Mouse (Mus musculus) splenic B cell, adult 2 months (primary cell): ENCODE measurements around the gene Trarg1.

Source experiments
- DNase-seq: peaks from one replicate; pipeline ENCODE4 v3.0.0-alpha.2; 2011; ENCODE audit warnings: low read depth, low spot score
- H3K27me3 ChIP-seq: 2 replicates; pipeline ENCODE4 v1.6.1; 2012; ENCODE audit warnings: mild to moderate bottlenecking, low read length, moderate library complexity, mixed read lengths; ENCODE audit not compliant: control insufficient read depth, poor library complexity, insufficient read depth, severe bottlenecking
- H3K36me3 ChIP-seq: 2 replicates; pipeline ENCODE4 v1.6.1; 2012; ENCODE audit warnings: mild to moderate bottlenecking, low read length, moderate library complexity, mixed read lengths; ENCODE audit not compliant: control insufficient read depth, poor library complexity, insufficient read depth, severe bottlenecking

The Trarg1 gene

DNA sequence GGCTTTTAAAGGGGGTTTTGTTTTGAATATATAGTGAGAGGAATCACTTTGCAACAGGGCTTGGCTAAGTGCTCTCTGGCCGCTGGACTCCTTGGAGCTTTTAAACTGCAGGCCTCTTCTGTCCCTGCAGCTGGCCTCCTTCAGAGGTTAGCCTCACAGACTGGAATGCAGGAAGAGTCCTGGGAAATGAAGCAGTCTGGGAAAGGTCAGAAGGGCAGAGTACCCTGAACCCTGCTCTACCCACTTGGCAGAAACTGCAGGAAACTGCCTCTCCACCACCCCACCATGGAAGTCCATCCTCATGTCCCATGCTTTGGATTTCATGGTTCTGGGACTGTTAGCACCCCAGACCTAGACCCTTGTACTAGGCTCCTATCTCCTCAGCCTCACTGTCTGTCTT is 29.3 kb downstream of the Trarg1 start:
- Histone ChIP-seq H3K27me3 (no peaks in the 10 kb centered on the region; the same call in 1 of the 2 replicates), H3K36me3 (no peaks in the 10 kb centered on the region)
- no peak for DNase-seq

DNA sequence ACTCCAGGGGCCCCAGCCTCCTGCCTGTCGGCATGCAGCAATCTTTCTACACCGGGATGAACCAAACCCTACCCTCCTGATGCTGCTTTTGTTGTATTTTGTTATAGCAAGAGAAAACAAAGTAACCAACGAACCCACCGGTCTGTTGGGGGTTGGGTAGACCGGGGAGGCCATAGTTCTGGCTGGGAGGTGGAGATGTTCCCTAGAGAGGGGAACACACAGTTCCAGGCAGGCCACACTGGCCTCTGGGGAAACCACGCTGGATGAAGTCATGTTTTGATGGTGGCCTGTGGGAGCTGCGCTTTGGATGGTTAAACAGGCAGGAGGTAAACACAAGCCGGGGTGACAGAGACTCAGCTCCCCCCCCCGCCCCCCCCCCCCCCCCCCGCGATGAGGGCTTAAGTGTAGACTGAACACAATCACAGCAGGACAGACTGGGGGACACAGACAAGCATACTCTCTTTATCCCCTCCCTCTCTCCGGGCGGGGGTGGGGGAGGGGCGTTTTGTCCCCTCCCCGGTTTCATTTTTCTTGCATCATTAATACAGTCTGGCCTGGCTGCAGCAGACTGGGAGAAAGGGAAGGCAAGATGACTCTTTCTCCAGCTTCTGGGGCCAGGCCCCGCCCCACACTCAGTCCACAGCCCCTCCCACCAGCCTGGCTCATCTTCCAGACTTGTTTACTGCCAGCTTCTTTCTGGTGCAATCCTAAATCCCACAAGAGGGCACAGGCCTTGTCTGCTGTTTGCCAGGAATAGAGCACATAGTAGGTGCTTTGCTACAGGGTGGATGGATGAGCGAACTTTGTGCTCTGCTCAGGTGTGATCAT is 30.2 kb downstream of the Trarg1 start:
- no peaks in the 10 kb centered on the region; the same call in 1 of the 2 replicates for H3K27me3 ChIP-seq
- no peak for DNase-seq
- no peaks in the 10 kb centered on the region for H3K36me3 ChIP-seq

DNA sequence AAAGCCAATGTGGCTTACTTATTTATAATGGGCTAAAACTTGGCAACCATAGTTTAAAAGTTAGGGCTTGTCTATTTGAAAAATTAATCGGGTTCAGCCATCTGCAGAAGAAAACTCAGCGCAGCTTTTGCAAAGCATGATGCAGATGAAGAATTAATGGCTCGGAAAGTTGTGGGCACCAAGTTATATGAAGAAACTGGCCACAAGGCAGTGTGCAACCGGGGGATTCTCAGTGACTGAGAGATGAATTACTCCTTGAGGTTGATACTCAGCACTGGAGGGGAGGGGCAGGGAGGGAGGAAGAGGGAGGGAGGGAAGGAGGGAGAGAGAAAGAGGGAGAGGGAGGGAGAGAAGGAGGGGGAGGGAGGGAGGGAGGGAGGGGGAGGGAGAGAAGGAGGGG is 37.4 kb downstream of the Trarg1 start:
- Histone ChIP-seq H3K36me3 (no peaks in the 10 kb centered on the region), H3K27me3 (no peaks in the 10 kb centered on the region)
- DNase-seq: no peak

DNA sequence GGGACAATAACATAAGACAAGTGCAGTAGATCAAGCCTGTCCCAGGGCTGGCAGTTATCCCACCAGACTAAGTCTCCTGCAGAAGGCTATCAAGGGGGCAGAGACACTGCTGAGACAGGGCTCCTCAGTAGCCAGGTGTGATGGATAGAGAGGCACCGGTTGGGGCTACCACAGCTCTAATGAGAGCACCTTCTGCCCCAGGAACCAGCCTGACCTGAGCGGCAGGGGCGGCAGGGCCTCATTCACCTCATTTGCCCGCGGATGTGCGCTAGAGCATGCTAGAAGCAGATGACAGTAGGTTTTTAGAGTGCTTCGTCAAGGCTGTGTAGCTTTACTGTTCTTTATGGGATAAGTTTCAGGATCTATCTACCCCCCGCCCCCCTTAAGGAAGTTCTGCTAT is 44.3 kb downstream of the Trarg1 start:
- peaks cover 5% of the 10 kb centered on the region; the same call in 1 of the 2 replicates for H3K36me3 ChIP-seq
- no peak for DNase-seq
- no peaks in the 10 kb centered on the region for H3K27me3 ChIP-seq

DNA sequence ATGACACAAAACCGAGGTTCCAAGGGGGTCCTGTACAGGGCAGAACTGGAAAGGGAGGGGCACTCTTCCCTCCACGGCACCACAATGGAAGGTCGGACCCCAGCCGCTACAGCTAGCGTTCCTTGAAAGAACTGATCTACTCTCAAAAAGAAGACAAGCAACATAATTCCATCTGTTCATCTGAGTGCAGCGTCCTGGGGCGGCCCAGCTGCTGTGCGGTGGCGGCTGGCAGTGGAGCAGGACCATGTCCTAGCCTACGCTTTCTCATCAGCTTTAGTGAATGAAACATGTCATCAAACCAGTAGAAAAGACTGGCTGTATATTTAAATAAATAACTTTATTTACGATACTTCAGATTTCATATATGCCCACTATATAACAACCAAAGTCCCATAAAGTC is 48.5 kb downstream of the Trarg1 start:
- H3K36me3 ChIP-seq: peaks cover 12% of the 10 kb centered on the region; the same call in 1 of the 2 replicates
- DNase-seq: no peak
- no peaks in the 10 kb centered on the region for H3K27me3 ChIP-seq

DNA sequence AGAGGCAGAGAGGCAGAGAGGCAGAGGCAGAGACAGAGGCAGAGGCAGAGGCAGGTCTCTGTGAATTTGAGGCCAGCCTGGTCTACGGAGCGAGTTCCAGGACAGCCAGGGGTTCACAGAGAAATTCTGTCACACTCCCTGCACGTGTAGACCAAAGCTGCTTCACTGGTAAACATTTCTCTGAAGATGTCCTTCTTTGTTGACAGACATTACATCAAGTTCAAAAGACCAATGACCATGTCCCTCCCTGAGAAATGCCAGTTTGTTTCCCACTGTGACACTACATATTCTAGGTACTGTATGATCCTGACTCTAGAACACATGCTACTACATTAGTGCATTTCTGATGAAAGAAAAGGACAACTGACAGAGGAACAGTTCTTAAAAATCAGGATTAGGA is 51.0 kb downstream of the Trarg1 start:
- Histone ChIP-seq H3K27me3 (no peaks in the 10 kb centered on the region), H3K36me3 (peaks cover 19% of the 10 kb centered on the region)
- DNase-seq: no peak

DNA sequence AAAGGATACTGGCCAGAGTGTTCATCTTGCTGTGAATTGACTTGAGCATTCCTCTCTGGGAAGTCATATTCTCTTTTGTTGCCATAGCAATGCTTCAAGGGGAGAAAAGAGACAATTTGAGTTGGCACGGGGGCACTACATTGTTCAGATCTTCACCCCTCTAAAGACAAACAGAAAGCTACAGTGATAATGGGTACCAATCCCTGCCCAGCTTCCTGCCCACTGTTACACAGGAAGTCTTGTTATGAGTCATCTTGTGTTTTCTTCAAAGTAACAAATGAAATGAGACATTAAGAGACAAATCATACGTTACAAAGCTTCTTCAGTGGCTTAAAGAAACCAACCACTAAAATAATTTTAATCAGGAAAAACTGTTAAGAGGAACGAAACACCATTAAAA is 55.0 kb downstream of the Trarg1 start:
- peak; percentile 26 for DNase-seq
- Histone ChIP-seq H3K27me3 (no peaks in the 10 kb centered on the region), H3K36me3 (peaks cover 9% of the 10 kb centered on the region)

DNA sequence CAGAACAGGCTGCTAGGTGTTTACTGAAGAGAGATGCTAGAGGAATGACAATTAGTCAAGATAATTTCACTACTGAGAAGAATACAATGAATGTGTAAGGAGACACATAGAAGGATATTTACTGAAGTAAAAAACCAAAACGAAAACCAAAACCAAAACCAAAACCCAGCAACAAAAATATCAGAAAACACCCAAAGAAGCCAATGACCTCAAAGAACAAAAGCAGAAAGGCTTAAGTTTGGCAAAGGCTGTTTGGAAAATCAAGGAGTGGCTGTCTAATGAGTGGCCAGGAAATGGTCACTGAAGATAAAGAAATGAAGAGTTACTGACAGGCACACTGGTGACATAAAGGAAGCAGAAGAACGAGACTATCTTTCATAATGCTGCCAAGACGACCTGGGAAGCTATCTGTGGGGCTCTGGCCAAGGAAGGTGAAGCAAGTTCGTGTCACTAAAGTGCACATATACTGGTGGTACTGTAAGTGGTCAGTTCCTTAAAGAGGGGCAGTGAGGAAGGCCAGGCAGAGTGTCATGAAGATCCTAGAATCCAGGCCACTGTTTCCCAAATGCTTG is 56.2 kb downstream of the Trarg1 start:
- H3K27me3 ChIP-seq: no peaks in the 10 kb centered on the region
- peak; percentile 4 for DNase-seq
- peaks cover 9% of the 10 kb centered on the region for H3K36me3 ChIP-seq

DNA sequence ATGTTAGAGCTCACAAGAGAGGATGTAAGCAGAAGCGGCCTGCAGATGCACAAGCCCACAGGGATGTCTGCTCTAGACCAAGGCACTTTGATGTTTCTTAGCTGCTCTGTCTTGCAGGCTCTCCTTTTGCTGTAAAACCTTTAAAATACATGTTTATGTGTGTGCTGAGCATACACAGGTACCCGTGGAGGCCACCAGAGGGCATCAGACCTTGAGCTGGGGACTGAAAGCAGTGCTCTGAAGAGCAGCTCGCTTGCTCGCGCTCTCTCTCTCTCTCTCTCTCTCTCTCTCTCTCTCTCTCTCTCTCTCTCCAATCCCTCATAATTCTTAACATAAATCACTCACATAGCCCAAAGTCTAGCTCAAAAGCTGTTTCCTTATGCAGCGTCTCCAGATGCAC is 59.5 kb downstream of the Trarg1 start:
- H3K27me3 ChIP-seq: no peaks in the 10 kb centered on the region
- peaks cover 2% of the 10 kb centered on the region for H3K36me3 ChIP-seq
- DNase-seq: peak; percentile 34

DNA sequence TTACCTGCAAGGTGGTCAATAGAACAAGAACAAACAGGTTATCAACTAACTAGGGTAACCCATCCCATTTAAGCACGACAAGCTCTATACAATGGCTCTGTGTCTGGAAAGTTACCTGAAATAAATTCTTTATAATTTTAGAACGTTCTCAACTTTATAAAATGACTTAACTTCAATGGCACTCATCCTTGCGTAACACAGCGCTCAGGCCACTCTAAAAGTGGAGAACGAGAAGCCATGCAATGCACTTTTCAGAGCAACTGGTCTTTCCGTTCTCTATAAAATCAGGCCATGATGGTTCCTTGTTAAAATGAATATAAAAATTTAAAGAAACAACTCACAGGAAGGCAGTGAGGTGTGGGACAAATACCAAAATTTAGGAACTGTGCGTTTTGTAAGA is 62.9 kb downstream of the Trarg1 start:
- H3K36me3 ChIP-seq: peaks cover 6% of the 10 kb centered on the region
- H3K27me3 ChIP-seq: no peaks in the 10 kb centered on the region

DNA sequence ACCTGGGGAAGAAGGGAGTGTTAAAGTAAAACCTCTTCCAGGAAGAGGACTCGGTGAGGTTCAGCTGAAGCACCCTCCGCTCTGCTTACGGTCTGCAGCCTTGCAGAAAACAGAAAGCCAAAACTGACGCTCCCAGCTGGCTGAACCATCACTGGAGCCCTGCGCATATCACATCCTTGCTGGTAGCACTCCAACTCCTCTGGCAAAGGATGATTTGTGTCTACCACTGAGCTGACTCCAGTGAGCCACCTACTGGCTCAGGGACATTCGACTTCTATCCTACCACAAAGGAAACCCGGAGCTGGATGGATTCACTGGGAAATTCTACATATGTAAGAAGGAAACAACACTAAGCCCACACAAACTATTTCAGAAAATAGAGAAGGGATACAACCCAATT is 64.9 kb downstream of the Trarg1 start:
- H3K27me3 ChIP-seq: no peaks in the 10 kb centered on the region
- H3K36me3 ChIP-seq: peaks cover 8% of the 10 kb centered on the region
- no peak for DNase-seq

More for the DNA sequence above, 62.9 kb downstream of the Trarg1 start:
- no peak for DNase-seq

DNA sequence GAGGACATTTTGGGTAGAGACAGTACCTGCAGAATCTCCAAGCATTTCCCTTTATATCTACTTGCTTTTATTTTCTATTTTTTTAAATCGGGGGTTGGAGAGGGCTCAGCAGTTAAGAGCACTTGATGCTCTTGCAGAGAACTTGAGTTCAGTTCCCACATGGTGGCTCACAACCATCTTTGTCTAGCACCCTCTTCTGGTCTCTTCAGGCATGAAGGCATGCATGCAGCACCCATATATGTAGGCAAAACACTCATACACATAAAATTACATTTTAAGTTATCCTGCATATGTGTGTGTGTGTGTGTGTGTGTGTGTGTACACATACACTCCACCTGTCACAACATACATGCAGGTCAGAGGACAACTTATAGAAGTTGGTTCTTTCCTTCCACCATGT is 66.3 kb downstream of the Trarg1 start:
- Histone ChIP-seq H3K27me3 (no peaks in the 10 kb centered on the region), H3K36me3 (peaks cover 14% of the 10 kb centered on the region)
- DNase-seq: no peak
